9 mouse cellular contexts compared by ENCODE assay signal in genomic region chr7:35117761-35118098, GRCm38 (mm10). TPM values are rescaled to one million over a fixed set of nuclear protein-coding genes. Genes with fewer than 3 reads are reported as not detected.
DNase-seq lines count a peak whose midpoint lies in the region; ATAC-seq and TF ChIP-seq lines count a peak whose summit lies in the region.
"Had no signal": no experiment of that assay in that cellular context is flagged by ENCODE, and none has a peak within 500 bp of the region (broad histone marks: within the 10 kb centered on the region; RNA-seq: fewer than 3 reads in every experiment).

No protein-coding gene starts in this region.

- no peak overlapping the region for H3K27ac ChIP-seq in heart, embryonic 13.5 days (replicated peaks)
- H3K27ac ChIP-seq in bone marrow, adult 2 months (ENCODE audit: control insufficient read depth, insufficient read depth, low read depth, low read length, poor library complexity): no peak overlapping the region
- no peak overlapping the region for H3K27ac ChIP-seq in hindbrain, embryonic 11.5 days (ENCODE audit: low read depth, low read length)
- no peak overlapping the region for H3K27ac ChIP-seq in midbrain, embryonic 11.5 days (ENCODE audit: low read depth, low read length)

- ATAC-seq in heart, embryonic 13.5 days (ENCODE audit: extremely low read depth, insufficient number of reproducible peaks, low FRiP score, low TSS enrichment): no peak
- no peak for ATAC-seq in hindbrain, embryonic 11.5 days (ENCODE audit: low FRiP score)
- no peak for ATAC-seq in midbrain, embryonic 11.5 days (ENCODE audit: low FRiP score)
- no peak for ATAC-seq in erythroid progenitor cell, adult 5-6 weeks (replicated peaks; ENCODE audit: low FRiP score, poor library complexity, severe bottlenecking)

- peak overlapping the region; percentile 98 for H3K4me2 ChIP-seq in heart, embryonic 13.5 days
- H3K4me2 ChIP-seq in hindbrain, embryonic 11.5 days (replicated peaks; ENCODE audit: low read depth, low read length): peak overlapping the region; percentile 98
- H3K4me2 ChIP-seq in midbrain, embryonic 11.5 days: peak overlapping the region; percentile 75

- H3K27me3 ChIP-seq in heart, embryonic 13.5 days (replicated peaks): peaks cover 66% of the 10 kb centered on the region
- peaks cover 60% of the 10 kb centered on the region for H3K27me3 ChIP-seq in hindbrain, embryonic 11.5 days (ENCODE audit: control insufficient read depth, insufficient read depth, low read length)
- peaks cover 59% of the 10 kb centered on the region for H3K27me3 ChIP-seq in midbrain, embryonic 11.5 days (ENCODE audit: control insufficient read depth, insufficient read depth, low read length)
- H3K27me3 ChIP-seq: CH12.LX had no signal

- no peak for TF ChIP-seq POLR2A in bone marrow, adult 2 months (IDR thresholded peaks at IDR 0.05; ENCODE audit: borderline replicate concordance, control insufficient read depth, low read depth, low read length)

- intact Hi-C loops in heart, postnatal 14 days (cut with DNase I): loop anchor here (1.0 to 10.0 kb wide), 5 partner anchors 35 to 443 kb away; partner anchors contain the start of gene Cebpg

- H3K9ac ChIP-seq in heart, embryonic 13.5 days: peak overlapping the region; percentile 79
- H3K9ac ChIP-seq in hindbrain, embryonic 11.5 days (ENCODE audit: low read depth, low read length): peak overlapping the region; percentile 50
- H3K9ac ChIP-seq in midbrain, embryonic 11.5 days (ENCODE audit: low read length): peak overlapping the region; percentile 54; the same call in 1 of the 2 replicates

- H3K4me3 ChIP-seq in heart, embryonic 13.5 days: peak overlapping the region; percentile 64
- peak overlapping the region; percentile 93 for H3K4me3 ChIP-seq in bone marrow, adult 2 months (replicated peaks; ENCODE audit: control insufficient read depth, low read depth, low read length)
- peak overlapping the region; percentile 54 for H3K4me3 ChIP-seq in hindbrain, embryonic 11.5 days (ENCODE audit: low read depth, low read length)
- H3K4me3 ChIP-seq in midbrain, embryonic 11.5 days (ENCODE audit: low read depth, low read length): peak overlapping the region; percentile 46

- H3K36me3 ChIP-seq in heart, embryonic 13.5 days: no peaks in the 10 kb centered on the region
- no peaks in the 10 kb centered on the region for H3K36me3 ChIP-seq in hindbrain, embryonic 11.5 days (ENCODE audit: control insufficient read depth, insufficient read depth, low read length)
- H3K36me3 ChIP-seq in midbrain, embryonic 11.5 days (ENCODE audit: control insufficient read depth, insufficient read depth, low read length): no peaks in the 10 kb centered on the region

- no peak for DNase-seq in heart, postnatal 14 days
- DNase-seq in hindbrain, embryonic 11.5 days (ENCODE audit: low spot score): no peak
- DNase-seq in midbrain, embryonic 11.5 days (ENCODE audit: low spot score, missing footprints): peak; percentile 95
- no peak for DNase-seq in frontal cortex, postnatal 14 days (ENCODE audit: low spot score in 2 of 2)
- DNase-seq in c-Kit-positive CD71-positive TER-119-positive erythroid progenitor cells, embryonic 14.5 days (ENCODE audit: low spot score): no peak

- peaks cover 27% of the 10 kb centered on the region for H3K4me1 ChIP-seq in heart, embryonic 13.5 days
- H3K4me1 ChIP-seq in bone marrow, adult 2 months (ENCODE audit: control insufficient read depth, insufficient read depth, low read length): no peaks in the 10 kb centered on the region; the same call in none of the 2 replicates
- peaks cover 9% of the 10 kb centered on the region for H3K4me1 ChIP-seq in hindbrain, embryonic 11.5 days (replicated peaks; ENCODE audit: control insufficient read depth, insufficient read depth, low read length)
- peaks cover 12% of the 10 kb centered on the region for H3K4me1 ChIP-seq in midbrain, embryonic 11.5 days (ENCODE audit: control insufficient read depth, insufficient read depth, low read length)

- WGBS in heart, embryonic 13.5 days: 1% methylated on average over 25 of the region's 25 CpGs
- 2% methylated on average over 25 of the region's 25 CpGs for WGBS in bone marrow, adult 2 months
- 0% methylated on average over 17 of the region's 25 CpGs for WGBS in hindbrain, embryonic 11.5 days
- WGBS in midbrain, embryonic 11.5 days: under 1% methylated on average over 25 of the region's 25 CpGs

- TF ChIP-seq CTCF in bone marrow, adult 2 months (IDR thresholded peaks at IDR 0.05; ENCODE audit: control insufficient read depth, insufficient read depth, low read length): no peak

- no peaks in the 10 kb centered on the region for H3K9me3 ChIP-seq in heart, embryonic 13.5 days
- no peaks in the 10 kb centered on the region for H3K9me3 ChIP-seq in hindbrain, embryonic 11.5 days (ENCODE audit: control insufficient read depth, low read length)
- no peaks in the 10 kb centered on the region for H3K9me3 ChIP-seq in midbrain, embryonic 11.5 days (ENCODE audit: control insufficient read depth, low read length)

RNA-seq across cellular contexts. Expression of gene Cebpa, which starts 1.4 kb away (rescaled TPM):
- polyA plus RNA-seq in heart, embryonic 13.5 days (2015; fragmentation: Nextera tagmentation; extraction: Ambion mirVana): 0.47 and 0.78 TPM in 2 replicates
- 10 to 100 TPM in 1 of 2 experiments, 1 to 10 TPM in 1; 5.2 to 11.5 TPM for total RNA-seq in heart, postnatal 14 days (2021)
- polyA plus RNA-seq in bone marrow, adult 2 months (2011; ENCODE audit: insufficient read depth, insufficient read length, low replicate concordance, missing spikeins): 8.9 and 14.2 TPM in 2 replicates
- polyA plus RNA-seq in hindbrain, embryonic 11.5 days (2014; fragmentation: Nextera tagmentation; extraction: Ambion mirVana): 0.43 and 0.54 TPM in 2 replicates
- 0.37 and 0.60 TPM in 2 replicates for polyA plus RNA-seq in midbrain, embryonic 11.5 days (2014; fragmentation: Nextera tagmentation; extraction: Ambion mirVana)
- 8.3 and 9.6 TPM in 2 replicates for total RNA-seq in erythroid progenitor cell, adult 5-6 weeks (2015; ENCODE audit: low replicate concordance)
- 0.30 and 1.3 TPM in 2 replicates for total RNA-seq in erythroid progenitor cell, adult 5-6 weeks (2017; ENCODE audit: low replicate concordance)
- total RNA-seq: CH12.LX had no signal
